Mouse (Mus musculus): ENCODE results near the gene Cdk4.

DNA sequence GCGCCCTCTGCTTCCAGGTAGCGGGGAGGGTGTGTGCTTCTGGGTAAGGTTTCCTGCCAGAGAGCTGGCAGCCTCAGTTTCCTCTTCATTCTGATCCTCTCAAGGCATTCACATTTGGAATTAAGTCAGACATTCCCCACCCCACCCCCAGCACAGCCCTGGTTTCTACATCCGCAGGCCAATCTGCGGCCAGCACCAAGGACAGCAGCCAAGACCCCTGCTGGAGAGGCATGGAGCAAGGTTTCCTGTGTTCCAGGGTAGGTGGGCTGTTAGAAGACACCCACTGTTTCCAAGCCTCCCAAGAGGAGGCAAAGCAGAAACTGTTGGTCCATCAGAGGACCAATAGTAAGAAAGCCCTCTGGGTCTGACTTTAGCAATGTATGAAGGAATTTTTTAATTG is 8.7 kb upstream of the Cdk4 start:
- TF ChIP-seq CTCF (IDR thresholded peaks at IDR 0.05; ENCODE audit: low read depth) (peak; percentile 26; the same call in 1 of the 2 replicates), EP300 (IDR thresholded peaks at IDR 0.05; ENCODE audit: low read depth) (no peak)
